Mouse (Mus musculus): ENCODE measurements around the gene Asdurf. TPM values are rescaled to one million over a fixed set of nuclear protein-coding genes. Genes with fewer than 3 reads are reported as not detected.

Gene Asdurf
- total and polyA plus RNA-seq, 3 experiments: 41.2 to 120 TPM; not detected in 1

- TF ChIP-seq USF2 (conservative IDR thresholded peaks at IDR 0.05; ENCODE audit: low read depth, low read length): no peak
Measured at GRCm38 (mm10) chr1:53312989-53313967, 39.1 kb downstream of the Asdurf start, which contains the start of gene Osgepl1 (continued).

- no peak overlapping the region for H3K4me3 ChIP-seq (replicated peaks in 1 of 3; ENCODE audit: low read depth in 2 of 3, low read length in 2 of 3, poor library complexity in 1 of 3)
- no peaks in the 10 kb centered on the region for H3K27me3 ChIP-seq (replicated peaks)
- no peaks in the 10 kb centered on the region for H3K9me3 ChIP-seq (replicated peaks; ENCODE audit: low read length)
- in situ Hi-C loops (cut with MboI; ENCODE audit: low pct_ligation_motif_present, low pct_unique_long_range_greater_than_20kb, low sequenced_read_pairs) (no loop called here), dilution Hi-C loops (cut with MboI; ENCODE audit: extremely low pct_ligation_motif_present, extremely low pct_unique_long_range_greater_than_20kb, low sequenced_read_pairs) (no loop called here)
- TF ChIP-seq MEF2A (IDR thresholded peaks at IDR 0.05; ENCODE audit: borderline replicate concordance, low read depth, low read length): no peak
- no peak for TF ChIP-seq JUND (conservative IDR thresholded peaks at IDR 0.05; ENCODE audit: low read depth, low read length)
- TF ChIP-seq EP300 (IDR thresholded peaks at IDR 0.05; ENCODE audit: low read length): no peak
- TF ChIP-seq JUN (IDR thresholded peaks at IDR 0.05; ENCODE audit: insufficient read depth, low read depth, low read length): no peak
- TF ChIP-seq CHD1 (IDR thresholded peaks at IDR 0.05; ENCODE audit: low read depth, low read length): no peak
- no peak for TF ChIP-seq CHD2 (IDR thresholded peaks at IDR 0.05; ENCODE audit: low read length)
- no peak for TF ChIP-seq E2F4 (IDR thresholded peaks at IDR 0.05; ENCODE audit: insufficient replicate concordance, low read depth, low read length)
- no peak for TF ChIP-seq ZMIZ1 (IDR thresholded peaks at IDR 0.05; ENCODE audit: low read depth, low read length)
- no peak for TF ChIP-seq USF1 (IDR thresholded peaks at IDR 0.05; ENCODE audit: low read depth, low read length)
- TF ChIP-seq TCF12 (IDR thresholded peaks at IDR 0.05; ENCODE audit: low read depth, low read length): no peak
- TF ChIP-seq BHLHE40 (IDR thresholded peaks at IDR 0.05; ENCODE audit: low read depth, low read length): no peak
- TF ChIP-seq PAX5 (IDR thresholded peaks at IDR 0.05; ENCODE audit: low read length): no peak
- TF ChIP-seq POLR2AphosphoS2 (IDR thresholded peaks at IDR 0.05; ENCODE audit: low read depth, low read length): no peak
- no peak for TF ChIP-seq MAX (IDR thresholded peaks at IDR 0.05; ENCODE audit: low read length)
- no peak for TF ChIP-seq NRF1 (IDR thresholded peaks at IDR 0.05; ENCODE audit: low read depth, low read length)
- no peak for TF ChIP-seq MXI1 (IDR thresholded peaks at IDR 0.05; ENCODE audit: low read depth, low read length)
- TF ChIP-seq ZKSCAN1 (IDR thresholded peaks at IDR 0.05; ENCODE audit: borderline replicate concordance, low read depth, low read length): no peak
- TF ChIP-seq KAT2A (IDR thresholded peaks at IDR 0.05; ENCODE audit: insufficient replicate concordance, low read length): no peak
- no peak overlapping the region for H3K9ac ChIP-seq (ENCODE audit: insufficient read depth, low read depth)
- H3K4me2 ChIP-seq (ENCODE audit: insufficient read depth, low read depth, poor library complexity, severe bottlenecking): no peak overlapping the region
- peaks cover 2 to 40% of the 10 kb centered on the region in 2 experiments; a peak in 3 of 4 replicates for H3K4me1 ChIP-seq (ENCODE audit: control insufficient read depth in 1 of 2, insufficient read depth in 2 of 2)
- no peak for DNase-seq (ENCODE audit: extremely low read depth)
- no peak overlapping the region for H3K27ac ChIP-seq (ENCODE audit: insufficient read depth, low read depth)
- peaks cover 14% of the 10 kb centered on the region; the same call in 1 of the 2 replicates for H3K79me2 ChIP-seq (replicated peaks; ENCODE audit: control insufficient read depth, extremely low read depth, insufficient read depth, poor library complexity, severe bottlenecking)
- peaks cover 14 to 49% of the 10 kb centered on the region in 2 experiments for H3K36me3 ChIP-seq (replicated peaks in 1 of 2; ENCODE audit: control insufficient read depth in 1 of 2, insufficient read depth in 1 of 2, low read length in 1 of 2)
Measured at GRCm38 (mm10) chr1:53300506-53300905, 51.9 kb downstream of the Asdurf start.

Other genes starting within 250 kb of the Asdurf start
- not detected in 2 replicates for gene 1700019A02Rik, start 165.0 kb downstream of the Asdurf start, total RNA-seq (2012; rRNA removed)
- gene 1700019A02Rik, start 165.0 kb downstream of the Asdurf start, total RNA-seq (2014; rRNA removed): not detected in 2 replicates
- gene 1700019A02Rik, start 165.0 kb downstream of the Asdurf start, polyA plus RNA-seq (2012; ENCODE audit: insufficient read length, low read depth): not detected in 2 replicates
- 16.8 and 19.5 TPM in 2 replicates for gene Pms1, start 55.6 kb downstream of the Asdurf start, total RNA-seq (2012; rRNA removed)
- gene Pms1, start 55.6 kb downstream of the Asdurf start, total RNA-seq (2014; rRNA removed): 23.2 and 25.3 TPM in 2 replicates
- gene Pms1, start 55.6 kb downstream of the Asdurf start, polyA plus RNA-seq (2012; ENCODE audit: insufficient read length, low read depth): 16.1 and 16.7 TPM in 2 replicates
- 21.6 and 24.8 TPM in 2 replicates for gene Ormdl1, start 55.5 kb downstream of the Asdurf start, total RNA-seq (2012; rRNA removed)
- 62.2 and 69.0 TPM in 2 replicates for gene Ormdl1, start 55.5 kb downstream of the Asdurf start, total RNA-seq (2014; rRNA removed)
- gene Ormdl1, start 55.5 kb downstream of the Asdurf start, polyA plus RNA-seq (2012; ENCODE audit: insufficient read length, low read depth): 23.2 and 24.3 TPM in 2 replicates
- gene Gm28778, start 55.5 kb downstream of the Asdurf start, total RNA-seq (2012; rRNA removed): not detected in 2 replicates
- not detected in 2 replicates for gene Gm28778, start 55.5 kb downstream of the Asdurf start, total RNA-seq (2014; rRNA removed)
- gene Gm28778, start 55.5 kb downstream of the Asdurf start, polyA plus RNA-seq (2012; ENCODE audit: insufficient read length, low read depth): 1.5 TPM in 1 of 2 replicates, not detected in the other
- 11.3 and 15.5 TPM in 2 replicates for gene Osgepl1, start 39.0 kb downstream of the Asdurf start, total RNA-seq (2012; rRNA removed)
- 33.2 and 35.3 TPM in 2 replicates for gene Osgepl1, start 39.0 kb downstream of the Asdurf start, total RNA-seq (2014; rRNA removed)
- 13.1 and 15.1 TPM in 2 replicates for gene Osgepl1, start 39.0 kb downstream of the Asdurf start, polyA plus RNA-seq (2012; ENCODE audit: insufficient read length, low read depth)
- gene Gm28551, start within 50 bp of the Asdurf start, total RNA-seq (2012; rRNA removed): 0.04 TPM in 1 of 2 replicates, not detected in the other
- not detected in 2 replicates for gene Gm28551, start within 50 bp of the Asdurf start, total RNA-seq (2014; rRNA removed)
- gene Gm28551, start within 50 bp of the Asdurf start, polyA plus RNA-seq (2012; ENCODE audit: insufficient read length, low read depth): 0.20 and 1.1 TPM in 2 replicates
- 76.3 and 81.0 TPM in 2 replicates for gene Asnsd1, start 133 bp upstream of the Asdurf start, total RNA-seq (2012; rRNA removed)
- gene Asnsd1, start 133 bp upstream of the Asdurf start, total RNA-seq (2014; rRNA removed): 135 and 168 TPM in 2 replicates
- 159 and 165 TPM in 2 replicates for gene Asnsd1, start 133 bp upstream of the Asdurf start, polyA plus RNA-seq (2012; ENCODE audit: insufficient read length, low read depth)